Mouse (Mus musculus): Measurements from ENCODE around the gene Gm6525. TPM values are rescaled to one million over a fixed set of nuclear protein-coding genes. Genes with fewer than 3 reads are reported as not detected.
A peak's percentile ranks its signal among the peaks of the same experiment; 100 is the strongest.

The Gm6525 gene
- not detected in 2 replicates for total RNA-seq (2017)

DNA sequence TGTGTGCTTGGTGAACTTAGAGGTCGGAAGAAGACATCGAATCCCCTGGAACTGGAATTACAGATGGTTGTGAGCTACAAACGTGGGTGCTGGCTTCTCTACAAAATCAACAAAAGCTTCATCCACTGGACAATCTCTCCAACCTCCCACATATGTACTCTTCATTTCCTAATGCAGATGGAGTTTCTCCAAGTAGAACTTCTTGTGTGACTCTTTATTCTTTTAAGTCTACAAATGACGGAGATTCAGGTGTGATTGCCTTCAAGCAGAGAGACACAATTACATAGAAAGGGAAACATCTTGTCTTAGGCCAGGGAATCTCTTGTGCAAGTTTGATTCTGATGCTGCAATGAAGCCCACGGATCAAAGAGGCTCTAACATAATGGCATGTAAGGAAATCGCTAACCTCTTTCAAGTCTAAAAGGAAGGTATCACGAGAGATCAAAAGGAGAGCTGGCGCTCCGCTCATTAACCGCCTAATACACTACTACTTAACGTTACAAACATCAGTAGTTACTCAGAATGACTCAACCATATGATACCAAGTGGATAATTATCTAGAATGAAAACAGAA, at the start of gene Gm6525:
Gene Gm6525 (plus strand): TSS at position 524 of the 574 bp plus-strand sequence.
- ATAC-seq (replicated peaks in 1 of 2; ENCODE audit: insufficient read depth in 1 of 2, low FRiP score in 2 of 2, low TSS enrichment in 1 of 2, low read depth in 1 of 2, poor library complexity in 2 of 2, severe bottlenecking in 2 of 2): no peak

DNA sequence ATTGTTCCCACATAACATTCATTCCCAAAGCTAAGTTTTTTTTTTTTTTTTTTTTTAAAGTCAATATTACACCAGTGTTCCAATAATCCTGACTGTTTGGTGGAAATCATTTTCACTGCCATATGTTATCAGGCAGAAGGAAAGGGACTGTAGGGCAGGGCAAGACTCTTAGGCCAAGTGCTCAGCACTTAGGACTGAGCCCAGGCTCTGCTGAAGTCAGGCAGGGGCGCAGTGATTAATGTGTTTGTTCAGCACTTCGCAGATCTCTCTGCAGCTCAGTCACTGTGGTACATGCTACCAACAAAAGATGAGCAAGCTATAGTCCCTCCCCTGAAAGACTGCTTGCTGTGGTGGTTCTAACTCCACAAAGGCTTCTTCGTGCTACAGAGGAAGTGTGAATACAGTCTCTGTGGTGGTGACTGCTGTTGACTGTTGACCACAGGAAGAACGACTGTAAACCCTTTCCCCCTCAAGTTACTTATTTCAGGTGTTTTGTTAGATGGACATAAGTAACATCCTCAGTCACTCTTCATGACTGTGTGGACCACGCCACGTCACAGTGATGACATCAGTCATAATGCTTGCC, 48.1 kb upstream of the Gm6525 start:
- ATAC-seq (replicated peaks in 1 of 2; ENCODE audit: insufficient read depth in 1 of 2, low FRiP score in 2 of 2, low TSS enrichment in 1 of 2, low read depth in 1 of 2, poor library complexity in 2 of 2, severe bottlenecking in 2 of 2): peak; percentile 31 to 60; a peak in 3 of 4 replicates

- ATAC-seq (replicated peaks in 1 of 2; ENCODE audit: insufficient read depth in 1 of 2, low FRiP score in 2 of 2, low TSS enrichment in 1 of 2, low read depth in 1 of 2, poor library complexity in 2 of 2, severe bottlenecking in 2 of 2): peak in 1 of 2 experiments; percentile 13; a peak in 1 of 4 replicates
Measured at GRCm38 (mm10) chr3:84126721-84127120, 47.2 kb upstream of the Gm6525 start.

DNA sequence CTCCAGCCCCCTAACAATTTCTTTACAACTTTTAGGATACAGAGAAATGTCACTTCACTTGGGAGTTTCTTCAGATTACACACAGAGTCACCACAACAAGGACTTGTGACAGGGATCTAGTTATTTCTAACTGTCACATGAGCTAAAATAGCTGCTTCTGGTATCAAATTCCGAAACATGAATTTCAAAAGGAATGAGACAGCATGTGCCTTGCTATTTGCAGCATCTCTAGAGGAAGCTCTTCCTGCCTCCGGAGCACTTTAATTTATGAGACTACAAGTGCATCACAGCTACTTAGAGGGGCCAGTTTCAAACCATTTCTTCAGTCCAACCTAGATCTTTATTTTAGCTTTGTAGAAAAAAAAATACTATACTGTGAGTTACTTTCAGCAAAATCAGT, 46.5 kb upstream of the Gm6525 start:
- ATAC-seq (replicated peaks in 1 of 2; ENCODE audit: insufficient read depth in 1 of 2, low FRiP score in 2 of 2, low TSS enrichment in 1 of 2, low read depth in 1 of 2, poor library complexity in 2 of 2, severe bottlenecking in 2 of 2): no peak

- no peak for ATAC-seq (replicated peaks in 1 of 2; ENCODE audit: insufficient read depth in 1 of 2, low FRiP score in 2 of 2, low TSS enrichment in 1 of 2, low read depth in 1 of 2, poor library complexity in 2 of 2, severe bottlenecking in 2 of 2)
Measured at GRCm38 (mm10) chr3:84128871-84129870, 44.7 kb upstream of the Gm6525 start.

DNA sequence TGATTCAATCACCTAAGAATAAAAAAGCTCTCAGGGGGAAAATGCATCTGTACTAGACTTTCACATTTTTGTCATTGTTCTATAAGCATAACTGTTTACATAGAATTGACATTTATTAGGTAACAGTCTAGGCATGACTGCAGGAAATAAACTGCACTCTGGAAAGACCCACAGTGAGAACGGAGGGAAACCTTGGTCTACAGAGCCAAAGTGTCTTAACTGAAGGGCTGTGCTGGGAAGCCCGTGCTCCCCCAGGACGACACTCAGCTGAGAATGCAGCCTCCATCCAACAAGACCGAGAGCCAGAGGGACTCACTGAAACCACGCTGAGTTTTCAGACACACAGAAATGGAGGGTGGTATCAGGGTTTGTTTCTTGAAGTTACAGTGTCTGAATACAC, 43.1 kb upstream of the Gm6525 start:
- no peak for ATAC-seq (replicated peaks in 1 of 2; ENCODE audit: insufficient read depth in 1 of 2, low FRiP score in 2 of 2, low TSS enrichment in 1 of 2, low read depth in 1 of 2, poor library complexity in 2 of 2, severe bottlenecking in 2 of 2)

DNA sequence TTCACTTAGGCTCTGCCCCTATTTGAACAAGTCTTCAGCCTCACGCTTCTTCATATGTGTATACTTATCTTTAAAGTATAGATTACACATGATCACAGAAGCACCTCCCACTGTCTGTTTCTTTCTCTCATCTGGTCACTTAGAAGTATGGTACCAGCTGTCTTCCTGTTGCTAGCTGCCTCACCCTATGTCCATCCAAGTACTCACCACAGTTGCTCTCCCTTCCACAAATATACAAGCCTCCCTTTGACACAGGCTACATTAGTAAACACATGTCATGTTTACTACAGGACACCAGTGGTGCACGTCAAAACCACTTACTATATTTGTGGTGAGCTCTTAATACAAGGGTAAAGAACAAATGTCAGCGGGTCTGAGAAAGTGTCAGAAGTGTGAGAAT, 42.5 kb upstream of the Gm6525 start:
- no peak for ATAC-seq (replicated peaks in 1 of 2; ENCODE audit: insufficient read depth in 1 of 2, low FRiP score in 2 of 2, low TSS enrichment in 1 of 2, low read depth in 1 of 2, poor library complexity in 2 of 2, severe bottlenecking in 2 of 2)

DNA sequence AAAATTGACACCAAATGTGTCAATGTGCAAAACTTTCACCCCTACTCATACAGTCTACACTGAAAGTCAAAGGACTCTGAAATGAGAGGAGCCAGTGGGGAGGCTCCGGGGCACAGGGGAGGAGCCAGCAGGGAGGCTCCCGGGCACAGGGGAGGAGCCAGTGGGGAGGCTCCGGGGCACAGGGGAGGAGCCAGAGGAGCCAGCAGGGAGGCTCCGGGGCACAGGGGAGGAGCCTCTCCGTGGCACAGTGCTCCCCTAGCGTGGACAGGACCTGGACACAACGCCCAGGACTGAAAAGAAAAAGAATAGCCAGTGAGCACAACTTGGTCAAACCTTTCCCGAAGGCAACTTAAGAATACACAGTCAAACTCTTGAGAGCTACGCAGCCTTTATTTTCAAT, 38.5 kb upstream of the Gm6525 start:
- peak; percentile 73 to 93; a peak in 3 of 4 replicates for ATAC-seq (replicated peaks in 1 of 2; ENCODE audit: insufficient read depth in 1 of 2, low FRiP score in 2 of 2, low TSS enrichment in 1 of 2, low read depth in 1 of 2, poor library complexity in 2 of 2, severe bottlenecking in 2 of 2)

DNA sequence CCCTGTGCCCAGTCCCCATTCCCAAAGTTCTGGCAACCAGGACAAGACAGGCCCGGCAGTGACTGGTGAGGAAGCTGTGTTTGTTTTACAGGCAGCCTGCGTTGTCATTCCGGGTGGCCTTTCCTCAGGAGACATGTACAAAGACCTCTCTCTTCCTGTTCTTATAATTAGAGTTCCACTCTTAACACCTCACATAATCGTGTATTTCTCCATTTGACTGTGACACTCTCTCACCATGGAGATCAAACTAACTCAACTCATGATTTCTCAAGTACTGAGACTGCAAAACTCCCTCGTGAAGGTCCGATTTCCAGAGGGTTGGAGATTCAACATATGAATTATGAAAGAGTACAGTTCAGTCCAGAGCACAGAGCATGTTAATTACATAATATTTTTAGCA, 38.0 kb upstream of the Gm6525 start:
- peak in 1 of 2 experiments; percentile 18; a peak in 1 of 4 replicates for ATAC-seq (replicated peaks in 1 of 2; ENCODE audit: insufficient read depth in 1 of 2, low FRiP score in 2 of 2, low TSS enrichment in 1 of 2, low read depth in 1 of 2, poor library complexity in 2 of 2, severe bottlenecking in 2 of 2)

DNA sequence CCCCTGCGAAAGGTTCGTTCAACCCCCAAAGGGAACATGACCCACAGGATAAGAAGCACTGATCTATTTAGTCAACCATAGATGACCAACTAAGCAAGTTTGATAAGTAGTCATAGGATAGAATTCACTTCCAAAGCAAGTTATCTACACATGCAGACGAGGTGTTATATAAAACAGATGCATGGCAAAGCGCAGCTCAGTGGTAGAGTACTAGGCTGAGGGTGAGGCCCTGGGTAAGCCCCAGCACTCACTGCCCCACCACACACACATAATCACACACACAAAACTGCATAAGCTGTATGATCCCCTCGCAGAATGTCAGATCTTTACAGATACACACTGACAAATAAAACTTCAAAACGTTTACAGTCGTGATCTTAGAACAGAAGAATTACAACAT, 37.4 kb upstream of the Gm6525 start:
- ATAC-seq (replicated peaks in 1 of 2; ENCODE audit: insufficient read depth in 1 of 2, low FRiP score in 2 of 2, low TSS enrichment in 1 of 2, low read depth in 1 of 2, poor library complexity in 2 of 2, severe bottlenecking in 2 of 2): no peak

GRCm38 (mm10) chr3:84140947-84141346, 33.0 kb upstream of the Gm6525 start:
- ATAC-seq (replicated peaks in 1 of 2; ENCODE audit: insufficient read depth in 1 of 2, low FRiP score in 2 of 2, low TSS enrichment in 1 of 2, low read depth in 1 of 2, poor library complexity in 2 of 2, severe bottlenecking in 2 of 2): no peak

DNA sequence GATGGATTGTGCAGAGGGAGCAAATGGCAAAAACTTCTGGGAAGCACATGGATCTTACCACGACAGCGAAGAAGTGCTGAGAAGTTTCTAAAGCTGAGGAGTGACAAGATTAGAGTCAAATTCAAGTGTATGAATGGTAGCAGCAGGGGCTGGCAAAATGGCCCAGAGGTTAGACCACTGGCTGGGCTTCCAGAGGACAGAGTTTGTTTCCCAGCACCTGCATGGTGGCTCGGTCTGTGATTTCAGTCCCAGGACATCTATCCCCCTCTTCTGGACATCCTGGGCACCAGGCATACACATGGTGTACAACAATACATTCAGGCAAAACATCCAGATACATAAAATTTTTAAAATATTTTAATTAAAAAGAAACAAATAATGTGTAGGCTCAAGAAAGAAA, 24.1 kb upstream of the Gm6525 start:
- no peak for ATAC-seq (replicated peaks in 1 of 2; ENCODE audit: insufficient read depth in 1 of 2, low FRiP score in 2 of 2, low TSS enrichment in 1 of 2, low read depth in 1 of 2, poor library complexity in 2 of 2, severe bottlenecking in 2 of 2)

- no peak for ATAC-seq (replicated peaks in 1 of 2; ENCODE audit: insufficient read depth in 1 of 2, low FRiP score in 2 of 2, low TSS enrichment in 1 of 2, low read depth in 1 of 2, poor library complexity in 2 of 2, severe bottlenecking in 2 of 2)
Measured at GRCm38 (mm10) chr3:84154721-84155141, 19.2 kb upstream of the Gm6525 start.

DNA sequence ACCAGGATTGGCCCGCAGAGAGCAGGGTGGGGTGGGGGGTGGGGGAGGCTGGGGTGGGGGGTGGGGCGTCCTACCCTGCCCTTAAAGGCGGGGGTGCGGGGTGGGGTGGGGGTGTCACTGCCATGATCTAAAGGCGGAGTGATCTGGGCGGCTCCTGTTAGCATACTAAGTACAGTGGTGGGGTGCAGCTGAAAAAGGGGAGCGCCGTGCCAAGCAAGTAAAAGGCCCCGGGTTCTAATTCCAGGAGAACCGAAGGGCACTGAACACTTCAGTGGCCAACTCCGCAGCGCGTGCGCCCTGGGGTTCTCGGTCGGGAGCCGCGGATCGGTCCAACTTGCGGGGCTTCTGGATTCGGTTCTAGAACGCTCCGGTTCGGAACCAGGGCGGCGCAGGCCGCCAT, 18.8 kb upstream of the Gm6525 start:
- ATAC-seq (replicated peaks in 1 of 2; ENCODE audit: insufficient read depth in 1 of 2, low FRiP score in 2 of 2, low TSS enrichment in 1 of 2, low read depth in 1 of 2, poor library complexity in 2 of 2, severe bottlenecking in 2 of 2): 0 out of 4 replicates have a peak, but pooled peaks of 1 of the 2 experiments have one; percentile 1

GRCm38 (mm10) chr3:84155558-84156006, 18.3 kb upstream of the Gm6525 start, which contains the start of gene Mnd1:
TSS of gene Mnd1 (minus strand) at chr3:84155786.
- peak; percentile 98 to 100 for ATAC-seq (replicated peaks in 1 of 2; ENCODE audit: insufficient read depth in 1 of 2, low FRiP score in 2 of 2, low TSS enrichment in 1 of 2, low read depth in 1 of 2, poor library complexity in 2 of 2, severe bottlenecking in 2 of 2)

DNA sequence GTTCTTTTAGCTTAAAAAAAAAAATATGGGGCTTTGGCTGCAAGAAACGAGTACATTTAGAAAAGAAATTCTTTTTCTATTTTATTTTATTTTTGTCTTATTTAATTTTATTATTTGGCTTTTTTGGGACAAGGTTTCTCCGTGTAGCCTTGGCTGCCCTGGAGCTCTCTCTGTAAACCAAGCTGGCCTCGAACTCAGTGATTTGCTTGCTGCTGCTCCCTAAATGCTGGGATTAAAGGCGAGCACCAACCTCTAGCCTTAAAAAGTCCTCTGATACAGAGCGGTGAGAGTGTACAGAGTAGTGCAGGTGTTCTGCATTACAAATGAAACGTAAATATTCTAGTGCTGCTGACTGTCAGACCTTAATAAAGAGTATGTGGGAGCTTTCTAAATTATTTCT, 17.8 kb upstream of the Gm6525 start:
- no peak for ATAC-seq (replicated peaks in 1 of 2; ENCODE audit: insufficient read depth in 1 of 2, low FRiP score in 2 of 2, low TSS enrichment in 1 of 2, low read depth in 1 of 2, poor library complexity in 2 of 2, severe bottlenecking in 2 of 2)

GRCm38 (mm10) chr3:84157011-84157410, 16.9 kb upstream of the Gm6525 start:
- ATAC-seq (replicated peaks in 1 of 2; ENCODE audit: insufficient read depth in 1 of 2, low FRiP score in 2 of 2, low TSS enrichment in 1 of 2, low read depth in 1 of 2, poor library complexity in 2 of 2, severe bottlenecking in 2 of 2): no peak
